Mouse (Mus musculus): ENCODE data around the gene Paqr8.

- TF ChIP-seq SMC3 (IDR thresholded peaks at IDR 0.05; ENCODE audit: low read depth, low read length) = no peak
- TF ChIP-seq ELF1 (IDR thresholded peaks at IDR 0.05; ENCODE audit: low read depth, low read length) = no peak
- no peak for TF ChIP-seq POLR2A (IDR thresholded peaks at IDR 0.05; ENCODE audit: control insufficient read depth in 1 of 2, insufficient read depth in 1 of 2, low read depth in 1 of 2, low read length in 2 of 2, poor library complexity in 1 of 2)
- no peak for TF ChIP-seq USF1 (IDR thresholded peaks at IDR 0.05; ENCODE audit: low read depth, low read length)
- no peak for TF ChIP-seq CTCF (IDR thresholded peaks at IDR 0.05 in 2 of 3, conservative IDR thresholded peaks at IDR 0.05 in 1 of 3; ENCODE audit: control insufficient read depth in 1 of 3, insufficient read depth in 1 of 3, low read depth in 2 of 3, low read length in 3 of 3, poor library complexity in 1 of 3, severe bottlenecking in 1 of 3)
- no peak for TF ChIP-seq SIN3A (IDR thresholded peaks at IDR 0.05; ENCODE audit: low read length)
- TF ChIP-seq HCFC1 (IDR thresholded peaks at IDR 0.05; ENCODE audit: low read depth, low read length) = no peak
- TF ChIP-seq ETS1 (IDR thresholded peaks at IDR 0.05; ENCODE audit: low read depth, low read length) = no peak
- no peak for TF ChIP-seq NRF1 (IDR thresholded peaks at IDR 0.05; ENCODE audit: insufficient read depth, low read depth, low read length, poor library complexity, severe bottlenecking)
- no peak for TF ChIP-seq ZNF384 (IDR thresholded peaks at IDR 0.05; ENCODE audit: low read depth, low read length)
These were observed 96.1 kb downstream of the Paqr8 start for GRCm38 (mm10) chr1:20986378-20987056.
